Mouse (Mus musculus) left cerebral cortex, postnatal 10 days (tissue): Measurements from ENCODE around the gene 1110032A03Rik. TPM values are rescaled to one million over a fixed set of nuclear protein-coding genes. Genes with fewer than 3 reads are reported as not detected.

Experiments used
- DNase-seq, 2 experiments: peaks; one replicate each; pipeline ENCODE4 v3.0.0; 2021 to 2022; ENCODE audit warnings: low spot score in 2 of 2, mixed read lengths in 1 of 2; ENCODE audit errors: extremely low spot score in 1 of 2
- intact Hi-C: fragments of 180-260 bp; cut with DNase I; formaldehyde crosslinking; loops from one replicate; pipeline ENCODE4 v1.15.1; 2025
- total RNA-seq, 2 experiments: library from RNA; stranded (reverse); gene quantifications; 2 replicates each; pipeline ENCODE4 v1.2.3; 2021

1110032A03Rik gene
- total RNA-seq, result 10 to 100 TPM; 27.0 to 28.7 TPM

- DNase-seq, result peak; percentile 89 to 93
- intact Hi-C loops, result no loop called here
Measured at GRCm38 (mm10) chr9:50774991-50775612, at the start of gene 1110032A03Rik, which contains the start of gene Alg9. Gene 1110032A03Rik, minus strand, starts transcription at chr9:50775520. Gene Alg9, plus strand, starts transcription at chr9:50775019.

GRCm38 (mm10) chr9:50823779-50824453 is 48.6 kb upstream of the 1110032A03Rik start:
- intact Hi-C loops, result no loop called here
- no peak for DNase-seq

- intact Hi-C loops, result no loop called here
- DNase-seq, result no peak
Measured at GRCm38 (mm10) chr9:50822216-50822615, 46.9 kb upstream of the 1110032A03Rik start.

GRCm38 (mm10) chr9:50821651-50822050 is 46.3 kb upstream of the 1110032A03Rik start:
- intact Hi-C loops, result no loop called here
- DNase-seq, result no peak

GRCm38 (mm10) chr9:50819716-50820115 is 44.4 kb upstream of the 1110032A03Rik start:
- intact Hi-C loops, result no loop called here
- peak in 1 of 2 experiments; percentile 31 for DNase-seq

- intact Hi-C loops, result no loop called here
Measured at GRCm38 (mm10) chr9:50818050-50818449, 42.7 kb upstream of the 1110032A03Rik start.

GRCm38 (mm10) chr9:50816512-50816911 is 41.2 kb upstream of the 1110032A03Rik start:
- DNase-seq, result no peak
- intact Hi-C loops, result no loop called here

More at GRCm38 (mm10) chr9:50818050-50818449, 42.7 kb upstream of the 1110032A03Rik start:
- DNase-seq, result no peak

GRCm38 (mm10) chr9:50815666-50816065 is 40.3 kb upstream of the 1110032A03Rik start:
- intact Hi-C loops, result no loop called here
- no peak for DNase-seq

- intact Hi-C loops, result no loop called here
- no peak for DNase-seq
Measured at GRCm38 (mm10) chr9:50813796-50814195, 38.5 kb upstream of the 1110032A03Rik start.

- intact Hi-C loops, result no loop called here
Measured at GRCm38 (mm10) chr9:50811746-50812145, 36.4 kb upstream of the 1110032A03Rik start.

GRCm38 (mm10) chr9:50811187-50811586 is 35.9 kb upstream of the 1110032A03Rik start:
- no peak for DNase-seq
- intact Hi-C loops, result no loop called here

More at GRCm38 (mm10) chr9:50811746-50812145, 36.4 kb upstream of the 1110032A03Rik start:
- no peak for DNase-seq

GRCm38 (mm10) chr9:50809146-50809545 is 33.8 kb upstream of the 1110032A03Rik start:
- DNase-seq, result no peak
- intact Hi-C loops, result no loop called here

- intact Hi-C loops, result no loop called here
- no peak for DNase-seq
Measured at GRCm38 (mm10) chr9:50808471-50808870, 33.2 kb upstream of the 1110032A03Rik start.

- DNase-seq, result no peak
- intact Hi-C loops, result no loop called here
Measured at GRCm38 (mm10) chr9:50803055-50803671, 27.8 kb upstream of the 1110032A03Rik start.

GRCm38 (mm10) chr9:50800985-50801384 is 25.7 kb upstream of the 1110032A03Rik start:
- peak; percentile 43 to 49 for DNase-seq
- intact Hi-C loops, result no loop called here

GRCm38 (mm10) chr9:50798368-50798767 is 23.0 kb upstream of the 1110032A03Rik start:
- intact Hi-C loops, result no loop called here

GRCm38 (mm10) chr9:50797641-50798040 is 22.3 kb upstream of the 1110032A03Rik start:
- intact Hi-C loops, result no loop called here
- no peak for DNase-seq

More at GRCm38 (mm10) chr9:50798368-50798767, 23.0 kb upstream of the 1110032A03Rik start:
- no peak for DNase-seq

GRCm38 (mm10) chr9:50796776-50797175 is 21.5 kb upstream of the 1110032A03Rik start:
- DNase-seq, result no peak
- intact Hi-C loops, result no loop called here

- DNase-seq, result no peak
Measured at GRCm38 (mm10) chr9:50795266-50795665, 19.9 kb upstream of the 1110032A03Rik start.

GRCm38 (mm10) chr9:50782155-50782554 is 6.8 kb upstream of the 1110032A03Rik start:
- intact Hi-C loops, result no loop called here
- DNase-seq, result no peak

More at GRCm38 (mm10) chr9:50795266-50795665, 19.9 kb upstream of the 1110032A03Rik start:
- intact Hi-C loops, result no loop called here
